Mouse (Mus musculus): ENCODE results near the gene 1110051M20Rik. TPM values are rescaled to one million over a fixed set of nuclear protein-coding genes. Genes with fewer than 3 reads are reported as not detected.
A peak's percentile ranks its signal among the peaks of the same experiment; 100 is the strongest.
"Not testable (repeated sequence)": the region's sequence is repeated elsewhere in the genome, so short reads cannot be mapped to it uniquely, and the experiment has no call there.

1110051M20Rik gene
- total RNA-seq (2021): 100 to 1,000 TPM in 1 of 2 experiments, 10 to 100 TPM in 1; 99.7 to 106 TPM

- DNase-seq (ENCODE audit: extremely low spot score in 1 of 2, low spot score in 2 of 2): peak; percentile 91 to 94
- intact Hi-C loops (cut with DNase I): no loop called here
Observed at GRCm38 (mm10) chr2:91444286-91444892, at the start of gene 1110051M20Rik. Gene 1110051M20Rik, minus strand, starts transcription at chr2:91444704.

GRCm38 (mm10) chr2:91493981-91494380 lies 49.5 kb upstream of the 1110051M20Rik start:
- no peak for DNase-seq (ENCODE audit: extremely low spot score in 1 of 2, low spot score in 2 of 2)
- intact Hi-C loops (cut with DNase I): no loop called here

- intact Hi-C loops (cut with DNase I): no loop called here
- DNase-seq (ENCODE audit: extremely low spot score in 1 of 2, low spot score in 2 of 2): no peak
Observed at GRCm38 (mm10) chr2:91492071-91492635, 47.6 kb upstream of the 1110051M20Rik start.

GRCm38 (mm10) chr2:91487295-91487694 lies 42.8 kb upstream of the 1110051M20Rik start:
- DNase-seq (ENCODE audit: extremely low spot score in 1 of 2, low spot score in 2 of 2); intact Hi-C loops (cut with DNase I): not testable (repeated sequence)

- intact Hi-C loops (cut with DNase I): no loop called here
- no peak for DNase-seq (ENCODE audit: extremely low spot score in 1 of 2, low spot score in 2 of 2)
Observed at GRCm38 (mm10) chr2:91485256-91485655, 40.8 kb upstream of the 1110051M20Rik start.

GRCm38 (mm10) chr2:91484698-91485097 lies 40.2 kb upstream of the 1110051M20Rik start:
- DNase-seq (ENCODE audit: extremely low spot score in 1 of 2, low spot score in 2 of 2): no peak
- intact Hi-C loops (cut with DNase I): no loop called here

- intact Hi-C loops (cut with DNase I): loop anchor here (2.0 kb wide), 1 partner anchor 202 kb away; no protein-coding TSS in a partner anchor
- DNase-seq (ENCODE audit: extremely low spot score in 1 of 2, low spot score in 2 of 2): peak; percentile 47 to 73
Observed at GRCm38 (mm10) chr2:91480805-91481514, 36.5 kb upstream of the 1110051M20Rik start.

GRCm38 (mm10) chr2:91480399-91480801 lies 35.9 kb upstream of the 1110051M20Rik start:
- no peak for DNase-seq (ENCODE audit: extremely low spot score in 1 of 2, low spot score in 2 of 2)
- intact Hi-C loops (cut with DNase I): loop anchor here (2.0 kb wide), 1 partner anchor 202 kb away; no protein-coding TSS in a partner anchor

- DNase-seq (ENCODE audit: extremely low spot score in 1 of 2, low spot score in 2 of 2): no peak
- intact Hi-C loops (cut with DNase I): no loop called here
Observed at GRCm38 (mm10) chr2:91476841-91477240, 32.3 kb upstream of the 1110051M20Rik start.

GRCm38 (mm10) chr2:91476251-91476661 lies 31.8 kb upstream of the 1110051M20Rik start:
- intact Hi-C loops (cut with DNase I): no loop called here
- peak; percentile 44 to 51 for DNase-seq (ENCODE audit: extremely low spot score in 1 of 2, low spot score in 2 of 2)

- DNase-seq (ENCODE audit: extremely low spot score in 1 of 2, low spot score in 2 of 2): no peak
- intact Hi-C loops (cut with DNase I): no loop called here
Observed at GRCm38 (mm10) chr2:91475791-91476190, 31.3 kb upstream of the 1110051M20Rik start.

GRCm38 (mm10) chr2:91474358-91474757 lies 29.9 kb upstream of the 1110051M20Rik start:
- no peak for DNase-seq (ENCODE audit: extremely low spot score in 1 of 2, low spot score in 2 of 2)

GRCm38 (mm10) chr2:91470055-91470647 lies 25.6 kb upstream of the 1110051M20Rik start:
- intact Hi-C loops (cut with DNase I): no loop called here
- peak; percentile 49 to 82 for DNase-seq (ENCODE audit: extremely low spot score in 1 of 2, low spot score in 2 of 2)

More at GRCm38 (mm10) chr2:91474358-91474757, 29.9 kb upstream of the 1110051M20Rik start:
- intact Hi-C loops (cut with DNase I): no loop called here

- DNase-seq (ENCODE audit: extremely low spot score in 1 of 2, low spot score in 2 of 2): no peak
- intact Hi-C loops (cut with DNase I): no loop called here
Observed at GRCm38 (mm10) chr2:91467613-91468012, 23.1 kb upstream of the 1110051M20Rik start.

GRCm38 (mm10) chr2:91465934-91466333 lies 21.4 kb upstream of the 1110051M20Rik start:
- intact Hi-C loops (cut with DNase I): no loop called here
- DNase-seq (ENCODE audit: extremely low spot score in 1 of 2, low spot score in 2 of 2): no peak

GRCm38 (mm10) chr2:91462681-91463080 lies 18.2 kb upstream of the 1110051M20Rik start:
- intact Hi-C loops (cut with DNase I): no loop called here
- DNase-seq (ENCODE audit: extremely low spot score in 1 of 2, low spot score in 2 of 2): no peak

- intact Hi-C loops (cut with DNase I): no loop called here
- no peak for DNase-seq (ENCODE audit: extremely low spot score in 1 of 2, low spot score in 2 of 2)
Observed at GRCm38 (mm10) chr2:91462196-91462595, 17.7 kb upstream of the 1110051M20Rik start.

- intact Hi-C loops (cut with DNase I): no loop called here
Observed at GRCm38 (mm10) chr2:91461341-91461740, 16.8 kb upstream of the 1110051M20Rik start.

GRCm38 (mm10) chr2:91460771-91461170 lies 16.3 kb upstream of the 1110051M20Rik start:
- intact Hi-C loops (cut with DNase I): no loop called here
- no peak for DNase-seq (ENCODE audit: extremely low spot score in 1 of 2, low spot score in 2 of 2)

More at GRCm38 (mm10) chr2:91461341-91461740, 16.8 kb upstream of the 1110051M20Rik start:
- no peak for DNase-seq (ENCODE audit: extremely low spot score in 1 of 2, low spot score in 2 of 2)
